Mouse (Mus musculus) cerebellum, postnatal 25 days (tissue): Measurements from ENCODE around the gene Nxph1.

Experiments used
- DNase-seq, 2 experiments: peaks; one replicate each; pipeline ENCODE4 v3.0.0; 2021; ENCODE audit warnings: mixed read lengths in 2 of 2

Gene Nxph1

GRCm38 (mm10) chr6:8948131-8948470 is at the start of gene Nxph1:
Nxph1 (plus strand) TSS chr6:8948431.
- peak in 1 of 2 experiments; percentile 14 for DNase-seq

GRCm38 (mm10) chr6:8900021-8900728 is 48.1 kb upstream of the Nxph1 start:
- DNase-seq = no peak

GRCm38 (mm10) chr6:8900729-8901122 is 47.5 kb upstream of the Nxph1 start:
- no peak for DNase-seq

GRCm38 (mm10) chr6:8907917-8908316 is 40.3 kb upstream of the Nxph1 start:
- no peak for DNase-seq

- no peak for DNase-seq
Measured at GRCm38 (mm10) chr6:8913404-8913803, 34.8 kb upstream of the Nxph1 start.

GRCm38 (mm10) chr6:8914682-8915081 is 33.5 kb upstream of the Nxph1 start:
- DNase-seq = no peak

- no peak for DNase-seq
Measured at GRCm38 (mm10) chr6:8924481-8924880, 23.8 kb upstream of the Nxph1 start.

- no peak for DNase-seq
Measured at GRCm38 (mm10) chr6:8935241-8935640, 13.0 kb upstream of the Nxph1 start.

GRCm38 (mm10) chr6:8935705-8936104 is 12.5 kb upstream of the Nxph1 start:
- DNase-seq = peak; percentile 38 to 80

GRCm38 (mm10) chr6:8936168-8936567 is 12.1 kb upstream of the Nxph1 start:
- no peak for DNase-seq

GRCm38 (mm10) chr6:8948471-8949411 is 510 bp downstream of the Nxph1 start:
- DNase-seq = peak; percentile 58 to 63

- peak; percentile 64 to 73 for DNase-seq
Measured at GRCm38 (mm10) chr6:8949665-8950201, 1.5 kb downstream of the Nxph1 start.

- DNase-seq = peak in 1 of 2 experiments; percentile 4
Measured at GRCm38 (mm10) chr6:8950611-8951325, 2.5 kb downstream of the Nxph1 start.

GRCm38 (mm10) chr6:8951326-8951695 is 3.1 kb downstream of the Nxph1 start:
- peak; percentile 93 to 94 for DNase-seq

GRCm38 (mm10) chr6:8951884-8952590 is 3.8 kb downstream of the Nxph1 start:
- no peak for DNase-seq

- peak; percentile 5 to 14 for DNase-seq
Measured at GRCm38 (mm10) chr6:8955817-8956529, 7.7 kb downstream of the Nxph1 start.

GRCm38 (mm10) chr6:8956743-8957528 is 8.7 kb downstream of the Nxph1 start:
- peak in 1 of 2 experiments; percentile 22 for DNase-seq

- DNase-seq = peak; percentile 28 to 34
Measured at GRCm38 (mm10) chr6:8957529-8957887, 9.3 kb downstream of the Nxph1 start.

GRCm38 (mm10) chr6:8958081-8958919 is 10.1 kb downstream of the Nxph1 start:
- DNase-seq = peak; percentile 51 to 71

- DNase-seq = no peak
Measured at GRCm38 (mm10) chr6:8959810-8960209, 11.6 kb downstream of the Nxph1 start.
